Mouse (Mus musculus) heart, embryonic 14.5 days (tissue): Measurements from ENCODE around the gene Sgcd. TPM values are rescaled to one million over a fixed set of nuclear protein-coding genes. Genes with fewer than 3 reads are reported as not detected.

Experiments used
- ATAC-seq: fragments of 200-750 bp; cut with Nextera tagmentation; 2 replicates; pipeline ENCODE4 v1.8.0; 2017; ENCODE audit warnings: low read depth, moderate TSS enrichment; ENCODE audit not compliant: insufficient number of reproducible peaks, insufficient read depth, low FRiP score
- H3K27ac ChIP-seq, 2 experiments: fragments of 200-500 bp in 1 of 2; fragments of 300-500 bp in 1 of 2; sonication (generic) in 1 of 2; replicated peaks in 1 of 2; 2 replicates each; pipeline ENCODE4 v1.5.1; 2012 to 2014; ENCODE audit warnings: low read depth in 2 of 2, low read length in 2 of 2, control low read depth in 1 of 2, mild to moderate bottlenecking in 1 of 2, mixed read lengths in 1 of 2; ENCODE audit not compliant: control insufficient read depth in 1 of 2, insufficient read depth in 1 of 2
- H3K27me3 ChIP-seq: fragments of 300-500 bp; sonication (generic); 2 replicates; pipeline ENCODE4 v1.6.1; 2014; ENCODE audit warnings: mild to moderate bottlenecking, low read length, control low read depth; ENCODE audit not compliant: control insufficient read depth, insufficient read depth
- H3K36me3 ChIP-seq: fragments of 300-500 bp; sonication (generic); 2 replicates; pipeline ENCODE4 v1.6.1; 2014; ENCODE audit warnings: mild to moderate bottlenecking, control low read depth, low read length, mixed read lengths; ENCODE audit not compliant: control insufficient read depth, insufficient read depth
- H3K4me1 ChIP-seq, 2 experiments: fragments of 200-500 bp in 1 of 2; fragments of 300-500 bp in 1 of 2; sonication (generic) in 1 of 2; 2 replicates each; pipeline ENCODE4 v1.6.1; 2012 to 2014; ENCODE audit warnings: low read length in 2 of 2, control low read depth in 1 of 2, mixed read lengths in 1 of 2; ENCODE audit not compliant: control insufficient read depth in 2 of 2, insufficient read depth in 2 of 2
- H3K4me2 ChIP-seq: fragments of 300-500 bp; sonication (generic); 2 replicates; pipeline ENCODE4 v1.6.1; 2014; ENCODE audit warnings: mild to moderate bottlenecking, low read length
- H3K4me3 ChIP-seq, 2 experiments: fragments of 200-500 bp in 1 of 2; fragments of 300-500 bp in 1 of 2; sonication (generic) in 1 of 2; 2 replicates each; pipeline ENCODE4 v1.5.1; 2012 to 2014; ENCODE audit warnings: low read length in 2 of 2, mild to moderate bottlenecking in 2 of 2, control low read depth in 1 of 2, low read depth in 1 of 2, moderate library complexity in 1 of 2; ENCODE audit not compliant: control insufficient read depth in 1 of 2, insufficient read depth in 1 of 2
- H3K9ac ChIP-seq: fragments of 300-500 bp; sonication (generic); 2 replicates; pipeline ENCODE4 v1.6.1; 2014; ENCODE audit warnings: mild to moderate bottlenecking, low read length
- H3K9me3 ChIP-seq: fragments of 300-500 bp; sonication (generic); 2 replicates; pipeline ENCODE4 v1.6.1; 2016; ENCODE audit warnings: low read length, control low read depth; ENCODE audit not compliant: control insufficient read depth
- WGBS: fragments of 180-500 bp; shearing (Covaris S2); extraction: QIAGEN DNeasy Blood & Tissue Kit; methylation state at CpG from one replicate; pipeline ENCODE4 v1.1.7; 2014; 5-methylcytosine and 5-hydroxymethylcytosine counted together
- polyA plus RNA-seq: library from polyadenylated mRNA; unstranded; fragments of >200 nt; fragmentation: Nextera tagmentation; extraction: Ambion mirVana; gene quantifications from 2 replicates; pipeline ENCODE4 v1.2.1, GENCODE M21; 2014

Sgcd gene
- polyA plus RNA-seq, 1 experiment from 2014 or later: 8.9 TPM

DNA sequence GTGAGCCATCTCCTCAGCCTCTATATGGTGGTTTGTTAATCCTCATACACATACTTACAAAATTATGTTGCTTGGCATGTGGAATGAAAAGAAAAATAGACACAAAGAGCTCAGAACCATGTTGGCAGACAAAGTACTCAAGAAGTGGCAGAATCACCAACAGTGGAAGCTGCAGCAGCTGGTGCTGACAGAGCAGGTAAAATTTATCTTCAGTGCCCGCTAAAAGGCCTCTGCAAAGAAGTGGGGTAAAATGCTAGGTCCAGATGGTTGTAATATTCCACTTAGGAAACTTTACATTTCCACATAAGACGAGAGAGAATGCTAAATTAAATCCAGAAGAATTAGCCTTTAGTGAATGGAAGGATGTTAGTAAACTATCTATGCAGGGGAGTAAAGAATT lies 7.7 kb downstream of the Sgcd start:
- no peak overlapping the region for H3K9ac ChIP-seq
- H3K4me1 ChIP-seq: no peaks in the 10 kb centered on the region
- ATAC-seq: no peak
- no peaks in the 10 kb centered on the region for H3K9me3 ChIP-seq
- 54% methylated on average over 2 of the region's 2 CpGs for WGBS
- H3K4me3 ChIP-seq: no peak overlapping the region
- H3K36me3 ChIP-seq: no peaks in the 10 kb centered on the region
- H3K27ac ChIP-seq: no peak overlapping the region
- no peak overlapping the region for H3K4me2 ChIP-seq
- H3K27me3 ChIP-seq: 0 out of 2 replicates have a peak, but pooled peaks cover 9% of the 10 kb centered on the region

GRCm38 (mm10) chr11:47953291-47953690 lies 35.5 kb downstream of the Sgcd start:
- H3K4me3 ChIP-seq: no peak overlapping the region
- no peak for ATAC-seq

GRCm38 (mm10) chr11:47952366-47952765 lies 36.4 kb downstream of the Sgcd start:
- WGBS: 72% methylated on average over 4 of the region's 4 CpGs
- Histone ChIP-seq H3K36me3 (no peaks in the 10 kb centered on the region), H3K9ac (no peak overlapping the region), H3K9me3 (no peaks in the 10 kb centered on the region), H3K4me1 (no peaks in the 10 kb centered on the region), H3K27me3 (no peaks in the 10 kb centered on the region), H3K27ac (no peak overlapping the region), H3K4me2 (no peak overlapping the region), H3K4me3 (no peak overlapping the region)
- ATAC-seq: no peak

More at GRCm38 (mm10) chr11:47953291-47953690, 35.5 kb downstream of the Sgcd start:
- 61% methylated on average over 3 of the region's 3 CpGs for WGBS
- Histone ChIP-seq H3K27ac (no peak overlapping the region), H3K36me3 (no peaks in the 10 kb centered on the region), H3K9ac (no peak overlapping the region), H3K27me3 (no peaks in the 10 kb centered on the region), H3K9me3 (no peaks in the 10 kb centered on the region), H3K4me1 (no peaks in the 10 kb centered on the region), H3K4me2 (no peak overlapping the region)

- Histone ChIP-seq H3K36me3 (no peaks in the 10 kb centered on the region), H3K27ac (no peak overlapping the region), H3K4me3 (no peak overlapping the region), H3K4me2 (no peak overlapping the region), H3K4me1 (no peaks in the 10 kb centered on the region), H3K9me3 (no peaks in the 10 kb centered on the region), H3K27me3 (no peaks in the 10 kb centered on the region), H3K9ac (no peak overlapping the region)
- ATAC-seq: no peak
- WGBS: 57% methylated on average over 2 of the region's 2 CpGs
Measured at GRCm38 (mm10) chr11:47939795-47940194, 49.0 kb downstream of the Sgcd start.

DNA sequence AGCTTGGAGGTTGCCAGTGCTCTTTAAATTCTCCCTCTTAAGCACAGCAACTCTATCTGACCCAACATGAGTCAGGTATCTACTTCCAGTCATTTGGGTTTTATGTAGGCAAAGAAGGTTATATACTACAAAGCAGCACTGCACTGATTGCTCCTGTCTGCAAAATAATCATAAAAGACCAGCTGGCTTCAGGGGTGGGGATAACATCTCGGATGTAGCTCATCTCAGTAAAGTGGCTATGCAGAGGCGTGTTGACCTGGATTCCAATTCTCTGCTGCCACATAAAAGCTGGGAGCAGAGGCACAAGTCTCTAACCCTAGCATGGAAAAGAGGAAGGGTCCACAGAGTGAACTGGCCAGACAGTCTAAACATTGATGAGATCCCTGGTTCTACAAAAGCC lies 71.2 kb downstream of the Sgcd start:
- H3K4me3 ChIP-seq: no peak overlapping the region
- no peaks in the 10 kb centered on the region for H3K9me3 ChIP-seq
- WGBS: 66% methylated on average over 2 of the region's 2 CpGs
- no peaks in the 10 kb centered on the region for H3K4me1 ChIP-seq
- no peaks in the 10 kb centered on the region for H3K36me3 ChIP-seq
- no peak for ATAC-seq
- no peaks in the 10 kb centered on the region for H3K27me3 ChIP-seq
- no peak overlapping the region for H3K27ac ChIP-seq
- no peak overlapping the region for H3K9ac ChIP-seq
- no peak overlapping the region for H3K4me2 ChIP-seq

GRCm38 (mm10) chr11:47891617-47892172 lies 97.1 kb downstream of the Sgcd start:
- Histone ChIP-seq H3K36me3 (no peaks in the 10 kb centered on the region), H3K9me3 (no peaks in the 10 kb centered on the region), H3K27ac (no peak overlapping the region), H3K27me3 (no peaks in the 10 kb centered on the region), H3K9ac (no peak overlapping the region), H3K4me3 (no peak overlapping the region), H3K4me1 (no peaks in the 10 kb centered on the region), H3K4me2 (no peak overlapping the region)
- WGBS: 89% methylated on average over 3 of the region's 3 CpGs
- no peak for ATAC-seq

GRCm38 (mm10) chr11:47890315-47890714 lies 98.5 kb downstream of the Sgcd start:
- H3K27ac ChIP-seq: no peak overlapping the region
- no peaks in the 10 kb centered on the region for H3K4me1 ChIP-seq
- no peaks in the 10 kb centered on the region for H3K9me3 ChIP-seq
- no peak for ATAC-seq
- no peaks in the 10 kb centered on the region for H3K36me3 ChIP-seq
- H3K4me3 ChIP-seq: no peak overlapping the region
- no peak overlapping the region for H3K4me2 ChIP-seq
- WGBS: 35% methylated on average over 2 of the region's 2 CpGs
- H3K27me3 ChIP-seq: no peaks in the 10 kb centered on the region
- H3K9ac ChIP-seq: no peak overlapping the region

DNA sequence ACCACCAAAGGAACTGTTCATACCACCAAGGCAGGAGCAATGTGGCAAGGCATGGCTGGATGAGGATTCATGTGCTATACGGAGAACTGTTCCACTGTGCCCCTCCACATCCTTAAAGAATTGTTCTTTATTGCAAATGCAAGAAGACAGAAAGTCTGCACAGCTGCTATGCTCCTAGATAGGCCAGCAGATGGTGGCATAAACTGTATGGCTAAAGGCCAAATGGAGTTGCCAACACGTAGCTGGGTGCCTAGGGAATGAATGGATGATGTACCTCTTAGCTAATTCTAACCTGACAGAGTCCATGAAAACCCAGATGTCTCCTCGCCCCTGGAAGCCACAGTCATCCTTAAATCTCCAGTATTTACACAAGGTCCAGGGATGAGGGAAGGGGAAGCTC lies 103.5 kb downstream of the Sgcd start:
- H3K27ac ChIP-seq: no peak overlapping the region
- H3K4me1 ChIP-seq: no peaks in the 10 kb centered on the region
- H3K9ac ChIP-seq: no peak overlapping the region
- H3K4me3 ChIP-seq: no peak overlapping the region
- no peak for ATAC-seq
- H3K4me2 ChIP-seq: no peak overlapping the region
- H3K36me3 ChIP-seq: no peaks in the 10 kb centered on the region
- 61% methylated on average over 3 of the region's 3 CpGs for WGBS
- no peaks in the 10 kb centered on the region for H3K9me3 ChIP-seq
- H3K27me3 ChIP-seq: no peaks in the 10 kb centered on the region
